Mouse (Mus musculus): Measurements from ENCODE around the gene Olfr325. TPM values are rescaled to one million over a fixed set of nuclear protein-coding genes. Genes with fewer than 3 reads are reported as not detected.

Gene Olfr325
- polyA plus RNA-seq, 1 experiment from 2014 or later: not detected

DNA sequence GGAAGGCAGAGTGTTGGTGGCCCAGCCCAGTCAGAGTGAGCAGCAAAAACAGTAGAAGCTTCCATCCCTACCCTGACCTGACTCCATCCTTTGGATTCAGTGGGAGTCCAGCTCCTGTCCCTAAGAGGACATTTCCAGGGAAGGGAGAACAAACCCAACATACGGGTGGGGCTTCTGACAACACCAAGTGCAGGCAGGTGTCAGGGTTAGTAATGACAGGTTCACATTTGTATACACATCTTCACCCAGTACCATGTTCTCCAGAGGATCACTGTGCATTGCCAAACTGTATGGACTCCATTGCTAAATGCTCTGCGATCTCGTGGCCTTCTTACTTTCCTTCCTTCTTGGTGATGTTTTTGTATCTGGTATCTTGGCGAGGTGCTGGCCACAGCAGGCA, 38.4 kb downstream of the Olfr325 start, which contains the start of gene 2210407C18Rik:
Gene 2210407C18Rik, minus strand, starts transcription at position 101 of the 400 bp plus-strand sequence.
- no peaks in the 10 kb centered on the region for H3K9me3 ChIP-seq (ENCODE audit: control insufficient read depth, low read length)
- no peaks in the 10 kb centered on the region for H3K36me3 ChIP-seq (ENCODE audit: control insufficient read depth, insufficient read depth, low read length)
- no peak within 1 kb of the TSS for H3K4me2 ChIP-seq (ENCODE audit: low read depth)
- H3K4me3 ChIP-seq (ENCODE audit: low read depth, low read length): no peak within 1 kb of the TSS
- no peak within 1 kb of the TSS for H3K27ac ChIP-seq (ENCODE audit: low read depth, low read length)
- H3K27me3 ChIP-seq (ENCODE audit: control insufficient read depth, insufficient read depth, low read length): no peaks in the 10 kb centered on the region
- no peak for ATAC-seq (ENCODE audit: insufficient read depth, low FRiP score, low TSS enrichment)
- 86% methylated on average over 4 of the region's 4 CpGs for WGBS
- H3K9ac ChIP-seq (ENCODE audit: low read length): no peak within 1 kb of the TSS
- DNase-seq (ENCODE audit: low spot score): no peak
- no peaks in the 10 kb centered on the region for H3K4me1 ChIP-seq (ENCODE audit: control insufficient read depth, insufficient read depth, low read length)

DNA sequence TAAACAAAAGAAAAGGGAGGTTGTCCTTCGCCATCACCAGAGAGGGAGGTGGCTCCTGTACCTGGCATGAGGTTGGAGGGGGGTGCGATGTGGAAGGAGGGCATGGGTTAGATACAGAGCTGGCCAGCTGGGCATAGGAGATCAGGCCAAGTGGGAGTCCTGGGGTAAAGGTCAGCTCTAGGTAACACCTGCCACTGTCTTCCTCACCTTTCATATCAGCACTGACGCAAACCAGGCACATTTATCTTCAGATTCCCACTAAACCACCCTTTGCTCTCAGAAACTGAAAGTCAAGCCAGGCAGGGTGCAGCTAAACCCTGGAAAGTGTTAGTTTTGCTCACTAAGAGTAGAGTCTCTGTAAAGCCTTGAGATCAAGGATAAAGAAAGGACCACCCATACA, 40.8 kb downstream of the Olfr325 start:
- no peak for ATAC-seq (ENCODE audit: insufficient read depth, low FRiP score, low TSS enrichment)
- H3K36me3 ChIP-seq (ENCODE audit: control insufficient read depth, insufficient read depth, low read length): no peaks in the 10 kb centered on the region
- WGBS: 82% methylated on average over 3 of the region's 3 CpGs
- no peaks in the 10 kb centered on the region for H3K4me1 ChIP-seq (ENCODE audit: control insufficient read depth, insufficient read depth, low read length)
- no peak overlapping the region for H3K27ac ChIP-seq (ENCODE audit: low read depth, low read length)
- no peak overlapping the region for H3K9ac ChIP-seq (ENCODE audit: low read length)
- H3K4me3 ChIP-seq (ENCODE audit: low read depth, low read length): no peak overlapping the region
- H3K9me3 ChIP-seq (ENCODE audit: control insufficient read depth, low read length): no peaks in the 10 kb centered on the region
- H3K4me2 ChIP-seq (ENCODE audit: low read depth): no peak overlapping the region
- H3K27me3 ChIP-seq (ENCODE audit: control insufficient read depth, insufficient read depth, low read length): no peaks in the 10 kb centered on the region
- DNase-seq (ENCODE audit: low spot score): no peak

DNA sequence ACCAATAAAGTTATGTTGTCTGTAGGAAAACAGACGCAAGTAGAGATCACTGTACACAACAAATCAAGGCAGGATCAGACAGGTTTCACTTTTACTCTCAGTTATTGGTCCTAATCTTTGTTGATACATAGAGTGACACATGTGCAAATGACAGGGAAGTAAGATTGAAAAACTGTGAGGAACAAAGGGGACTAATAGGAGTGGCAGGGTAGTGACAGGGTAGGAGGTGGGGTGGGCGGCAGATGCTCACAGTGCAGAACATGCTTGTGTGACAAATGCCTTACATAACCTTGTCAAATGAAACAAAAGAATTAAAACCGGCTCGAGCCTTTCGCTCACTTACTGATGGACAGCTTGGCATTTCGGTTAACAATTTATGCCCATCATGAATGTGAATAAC, 41.3 kb downstream of the Olfr325 start:
- Histone ChIP-seq H3K27ac (ENCODE audit: low read depth, low read length) (no peak overlapping the region), H3K4me1 (ENCODE audit: control insufficient read depth, insufficient read depth, low read length) (no peaks in the 10 kb centered on the region), H3K9me3 (ENCODE audit: control insufficient read depth, low read length) (no peaks in the 10 kb centered on the region), H3K9ac (ENCODE audit: low read length) (no peak overlapping the region), H3K4me2 (ENCODE audit: low read depth) (no peak overlapping the region), H3K36me3 (ENCODE audit: control insufficient read depth, insufficient read depth, low read length) (no peaks in the 10 kb centered on the region), H3K4me3 (ENCODE audit: low read depth, low read length) (no peak overlapping the region), H3K27me3 (ENCODE audit: control insufficient read depth, insufficient read depth, low read length) (no peaks in the 10 kb centered on the region)
- DNase-seq (ENCODE audit: low spot score) (no peak), ATAC-seq (ENCODE audit: insufficient read depth, low FRiP score, low TSS enrichment) (no peak)
- WGBS: 75% methylated on average over 6 of the region's 6 CpGs

DNA sequence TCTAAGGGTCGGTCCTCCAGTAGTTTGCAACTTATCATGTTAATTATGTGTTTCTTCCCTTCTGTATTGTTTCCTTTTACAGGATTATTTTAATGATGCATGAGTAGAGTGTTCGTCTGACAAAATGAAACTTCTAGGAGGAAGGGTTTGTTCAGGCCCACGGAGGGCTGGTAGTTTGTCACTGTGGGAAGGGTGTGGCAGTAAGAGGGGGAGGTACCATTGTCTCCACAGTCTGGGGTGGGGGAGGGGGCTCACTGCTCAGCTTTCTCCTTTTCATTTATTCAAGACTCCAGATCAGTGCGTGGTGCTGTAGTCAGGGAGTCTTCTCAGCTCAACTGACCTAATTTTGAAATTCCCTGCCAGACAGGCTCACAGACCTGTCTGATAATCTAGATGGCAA, 48.6 kb downstream of the Olfr325 start:
- H3K9me3 ChIP-seq (ENCODE audit: control insufficient read depth, low read length): no peaks in the 10 kb centered on the region
- no peak overlapping the region for H3K9ac ChIP-seq (ENCODE audit: low read length)
- H3K4me3 ChIP-seq (ENCODE audit: low read depth, low read length): no peak overlapping the region
- DNase-seq (ENCODE audit: low spot score): no peak
- no peaks in the 10 kb centered on the region for H3K36me3 ChIP-seq (ENCODE audit: control insufficient read depth, insufficient read depth, low read length)
- 70% methylated on average over 4 of the region's 4 CpGs for WGBS
- H3K4me2 ChIP-seq (ENCODE audit: low read depth): no peak overlapping the region
- no peak overlapping the region for H3K27ac ChIP-seq (ENCODE audit: low read depth, low read length)
- H3K4me1 ChIP-seq (ENCODE audit: control insufficient read depth, insufficient read depth, low read length): no peaks in the 10 kb centered on the region
- no peak for ATAC-seq (ENCODE audit: insufficient read depth, low FRiP score, low TSS enrichment)
- H3K27me3 ChIP-seq (ENCODE audit: control insufficient read depth, insufficient read depth, low read length): no peaks in the 10 kb centered on the region

DNA sequence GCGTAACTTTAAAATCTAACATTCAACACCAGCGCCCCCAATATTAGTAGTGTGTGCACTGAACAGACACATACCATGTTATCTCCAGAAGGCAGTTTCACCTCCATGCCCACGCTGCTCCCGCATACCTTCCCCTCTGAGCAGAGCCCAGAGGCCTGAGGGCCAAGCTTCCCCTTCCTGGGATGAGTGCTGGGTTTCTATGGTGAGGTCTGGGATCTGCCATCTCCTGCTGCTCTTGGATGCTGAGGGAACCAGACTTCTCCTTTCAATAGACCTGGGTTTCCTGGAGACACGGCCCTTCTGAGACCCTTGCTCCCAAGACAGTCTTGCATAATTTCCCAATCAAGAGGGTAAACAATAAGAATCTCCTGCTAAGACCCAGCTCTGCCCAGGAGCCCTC, 52.9 kb downstream of the Olfr325 start, which contains the start of gene Olfr323:
Gene Olfr323, minus strand, starts transcription at position 101 of the 400 bp plus-strand sequence.
- DNase-seq (ENCODE audit: low spot score) (no peak), ATAC-seq (ENCODE audit: insufficient read depth, low FRiP score, low TSS enrichment) (no peak)
- WGBS: 86% methylated on average over 5 of the region's 5 CpGs
- no peak within 1 kb of the TSS for H3K4me3 ChIP-seq (ENCODE audit: low read depth, low read length)
- H3K27me3 ChIP-seq (ENCODE audit: control insufficient read depth, insufficient read depth, low read length): no peaks in the 10 kb centered on the region
- no peaks in the 10 kb centered on the region for H3K4me1 ChIP-seq (ENCODE audit: control insufficient read depth, insufficient read depth, low read length)
- H3K4me2 ChIP-seq (ENCODE audit: low read depth): no peak within 1 kb of the TSS
- no peaks in the 10 kb centered on the region for H3K9me3 ChIP-seq (ENCODE audit: control insufficient read depth, low read length)
- H3K36me3 ChIP-seq (ENCODE audit: control insufficient read depth, insufficient read depth, low read length): no peaks in the 10 kb centered on the region
- H3K9ac ChIP-seq (ENCODE audit: low read length): no peak within 1 kb of the TSS
- no peak within 1 kb of the TSS for H3K27ac ChIP-seq (ENCODE audit: low read depth, low read length)

Other genes starting within 250 kb of the Olfr325 start
- gene Zfp672, start 247.4 kb upstream of the Olfr325 start, polyA plus RNA-seq (2014; fragmentation: Nextera tagmentation; extraction: Ambion mirVana): 25.5 and 27.7 TPM in 2 replicates
- gene Sh3bp5l, start 247.0 kb upstream of the Olfr325 start, polyA plus RNA-seq (2014; fragmentation: Nextera tagmentation; extraction: Ambion mirVana): 37.0 and 41.4 TPM in 2 replicates
- not detected in 2 replicates for gene Lypd8, start 198.7 kb upstream of the Olfr325 start, polyA plus RNA-seq (2014; fragmentation: Nextera tagmentation; extraction: Ambion mirVana)
- gene 1810065E05Rik, start 156.6 kb upstream of the Olfr325 start, polyA plus RNA-seq (2014; fragmentation: Nextera tagmentation; extraction: Ambion mirVana): not detected in 2 replicates
- not detected in 2 replicates for gene Gm12253, start 145.2 kb upstream of the Olfr325 start, polyA plus RNA-seq (2014; fragmentation: Nextera tagmentation; extraction: Ambion mirVana)
- gene Lypd9, start 124.8 kb upstream of the Olfr325 start, polyA plus RNA-seq (2014; fragmentation: Nextera tagmentation; extraction: Ambion mirVana): not detected in 2 replicates
- not detected in 2 replicates for gene Olfr30, start 115.5 kb upstream of the Olfr325 start, polyA plus RNA-seq (2014; fragmentation: Nextera tagmentation; extraction: Ambion mirVana)
- gene Olfr332, start 85.2 kb upstream of the Olfr325 start, polyA plus RNA-seq (2014; fragmentation: Nextera tagmentation; extraction: Ambion mirVana): not detected in 2 replicates
- gene Olfr331, start 75.2 kb upstream of the Olfr325 start, polyA plus RNA-seq (2014; fragmentation: Nextera tagmentation; extraction: Ambion mirVana): not detected in 2 replicates
- gene Olfr330, start 42.9 kb upstream of the Olfr325 start, polyA plus RNA-seq (2014; fragmentation: Nextera tagmentation; extraction: Ambion mirVana): not detected in 2 replicates
- gene Olfr329-ps, start 31.3 kb upstream of the Olfr325 start, polyA plus RNA-seq (2014; fragmentation: Nextera tagmentation; extraction: Ambion mirVana): not detected in 2 replicates
- gene Olfr328, start 22.1 kb upstream of the Olfr325 start, polyA plus RNA-seq (2014; fragmentation: Nextera tagmentation; extraction: Ambion mirVana): not detected in 2 replicates
- not detected in 2 replicates for gene Olfr224, start 7.2 kb upstream of the Olfr325 start, polyA plus RNA-seq (2014; fragmentation: Nextera tagmentation; extraction: Ambion mirVana)
- not detected in 2 replicates for gene Olfr324, start 17.4 kb downstream of the Olfr325 start, polyA plus RNA-seq (2014; fragmentation: Nextera tagmentation; extraction: Ambion mirVana)
- not detected in 2 replicates for gene 2210407C18Rik, start 38.3 kb downstream of the Olfr325 start, polyA plus RNA-seq (2014; fragmentation: Nextera tagmentation; extraction: Ambion mirVana)
- not detected in 2 replicates for gene Olfr323, start 52.8 kb downstream of the Olfr325 start, polyA plus RNA-seq (2014; fragmentation: Nextera tagmentation; extraction: Ambion mirVana)
- 0.31 and 0.39 TPM in 2 replicates for gene Trim58, start 62.7 kb downstream of the Olfr325 start, polyA plus RNA-seq (2014; fragmentation: Nextera tagmentation; extraction: Ambion mirVana)
- gene Olfr322, start 81.1 kb downstream of the Olfr325 start, polyA plus RNA-seq (2014; fragmentation: Nextera tagmentation; extraction: Ambion mirVana): not detected in 2 replicates
- gene Olfr320, start 103.4 kb downstream of the Olfr325 start, polyA plus RNA-seq (2014; fragmentation: Nextera tagmentation; extraction: Ambion mirVana): not detected in 2 replicates
- gene Olfr319, start 121.4 kb downstream of the Olfr325 start, polyA plus RNA-seq (2014; fragmentation: Nextera tagmentation; extraction: Ambion mirVana): not detected in 2 replicates
- not detected in 2 replicates for gene Olfr318, start 146.3 kb downstream of the Olfr325 start, polyA plus RNA-seq (2014; fragmentation: Nextera tagmentation; extraction: Ambion mirVana)
- not detected in 2 replicates for gene Olfr317, start 161.5 kb downstream of the Olfr325 start, polyA plus RNA-seq (2014; fragmentation: Nextera tagmentation; extraction: Ambion mirVana)
- not detected in 2 replicates for gene Olfr316, start 175.0 kb downstream of the Olfr325 start, polyA plus RNA-seq (2014; fragmentation: Nextera tagmentation; extraction: Ambion mirVana)
- gene Olfr315, start 195.5 kb downstream of the Olfr325 start, polyA plus RNA-seq (2014; fragmentation: Nextera tagmentation; extraction: Ambion mirVana): not detected in 2 replicates
- gene Olfr314, start 205.2 kb downstream of the Olfr325 start, polyA plus RNA-seq (2014; fragmentation: Nextera tagmentation; extraction: Ambion mirVana): not detected in 2 replicates
- 6.3 and 6.8 TPM in 2 replicates for gene Fam183b, start 224.2 kb downstream of the Olfr325 start, polyA plus RNA-seq (2014; fragmentation: Nextera tagmentation; extraction: Ambion mirVana)
- gene Olfr313, start 237.3 kb downstream of the Olfr325 start, polyA plus RNA-seq (2014; fragmentation: Nextera tagmentation; extraction: Ambion mirVana): not detected in 2 replicates